Mouse (Mus musculus): ENCODE measurements around the gene Pros1.

DNA sequence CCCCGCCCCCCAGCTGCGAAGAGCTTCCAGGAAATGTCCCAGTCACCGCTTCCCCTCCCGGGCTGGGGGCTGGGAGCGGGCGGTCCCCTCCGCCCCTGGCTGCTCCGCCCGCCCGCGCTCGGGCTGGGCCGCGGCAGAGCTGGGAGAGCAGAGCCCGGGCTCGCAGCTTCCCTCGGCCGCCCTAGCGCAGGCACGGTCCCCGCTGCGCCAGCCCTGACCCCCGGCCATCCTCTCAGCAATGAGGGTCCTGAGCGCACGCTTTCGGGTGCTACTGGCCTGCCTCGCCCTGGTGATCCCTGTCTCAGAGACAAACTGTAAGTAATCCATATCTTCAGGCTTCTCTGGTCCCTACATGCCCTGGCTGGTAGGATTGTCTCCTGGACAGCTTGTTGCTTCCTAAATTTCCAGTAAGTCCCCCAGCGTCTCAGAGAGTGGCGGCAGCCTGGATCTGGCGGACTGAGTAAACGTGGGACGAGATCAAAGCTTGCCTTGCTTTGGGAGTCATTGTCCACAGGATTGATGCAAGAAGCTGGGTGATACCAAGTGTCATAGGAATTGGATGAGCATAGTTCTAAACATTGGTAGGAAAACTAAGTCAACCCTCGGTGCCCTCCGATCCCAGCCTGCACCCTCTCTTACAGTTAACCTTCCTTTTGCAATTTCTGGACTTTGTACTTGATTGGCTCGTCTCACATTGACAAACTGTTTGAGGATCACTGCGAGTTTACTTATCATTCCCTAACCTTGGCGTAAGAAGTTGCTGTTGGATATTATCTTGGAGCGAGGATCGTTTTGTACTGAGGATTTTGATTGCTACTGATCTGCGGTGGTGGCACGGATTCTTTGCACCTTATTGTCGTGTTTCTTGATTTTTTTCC lies at the start of gene Pros1:
- TF ChIP-seq CTCF (IDR thresholded peaks at IDR 0.05; ENCODE audit: low read depth) (no peak), EP300 (IDR thresholded peaks at IDR 0.05; ENCODE audit: low read depth) (no peak)

Data from heart, postnatal 0 days (tissue).